Mouse (Mus musculus): ENCODE results near the gene Brd1.
"Not testable (repeated sequence)": the region's sequence is repeated elsewhere in the genome, so short reads cannot be mapped to it uniquely, and the experiment has no call there.

DNA sequence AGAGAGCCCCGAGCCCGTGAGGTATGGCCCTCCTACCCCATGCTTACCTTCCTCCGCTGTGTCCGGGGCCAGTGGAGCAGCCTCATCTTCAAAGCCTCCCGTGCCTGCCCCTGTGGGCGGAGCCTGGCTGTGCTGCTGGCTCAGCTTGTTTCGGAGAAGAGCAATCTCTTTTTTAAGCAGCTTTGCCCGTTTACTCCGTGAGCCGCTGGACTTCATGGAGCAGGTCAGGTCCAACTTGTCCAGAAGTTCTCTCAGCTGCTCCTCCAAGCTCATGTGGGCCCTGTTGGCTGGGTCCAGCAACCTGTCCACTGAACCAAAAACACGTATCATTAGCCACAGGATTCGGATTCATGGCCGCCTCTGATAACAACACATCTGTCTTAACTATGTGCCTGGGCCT lies 27.0 kb downstream of the Brd1 start:
- not testable (repeated sequence) for TF ChIP-seq MAX (IDR thresholded peaks at IDR 0.05; ENCODE audit: low read depth); POLR2A (IDR thresholded peaks at IDR 0.05; ENCODE audit: insufficient read length, low read depth); POLR2AphosphoS2 (IDR thresholded peaks at IDR 0.05; ENCODE audit: insufficient read length, low read depth); USF1 (IDR thresholded peaks at IDR 0.05; ENCODE audit: low read depth); TCF12 (IDR thresholded peaks at IDR 0.05; ENCODE audit: insufficient read depth, poor library complexity, severe bottlenecking); E2F4 (IDR thresholded peaks at IDR 0.05; ENCODE audit: insufficient read depth); MYOD1 (IDR thresholded peaks at IDR 0.05; ENCODE audit: control insufficient read depth in 1 of 3, insufficient read length in 2 of 3, low read depth in 2 of 3)

Measured in myocyte (in vitro differentiated cells).